Mouse (Mus musculus) ES-Bruce4 (cell line): ENCODE results near the gene Uhrf2.

Experiments
- CTCF ChIP-seq: IDR thresholded peaks from one replicate; pipeline ENCODE4 v1.8.1; 2011; ENCODE audit warnings: low read depth, low read length
- EP300 ChIP-seq: IDR thresholded peaks from 2 replicates; pipeline ENCODE4 v1.6.1; 2011; ENCODE audit warnings: low read depth, low read length; ENCODE audit not compliant: insufficient read depth
- POLR2A ChIP-seq: IDR thresholded peaks from one replicate; pipeline ENCODE4 v1.8.1; 2011; ENCODE audit warnings: low read length; ENCODE audit not compliant: insufficient read depth

DNA sequence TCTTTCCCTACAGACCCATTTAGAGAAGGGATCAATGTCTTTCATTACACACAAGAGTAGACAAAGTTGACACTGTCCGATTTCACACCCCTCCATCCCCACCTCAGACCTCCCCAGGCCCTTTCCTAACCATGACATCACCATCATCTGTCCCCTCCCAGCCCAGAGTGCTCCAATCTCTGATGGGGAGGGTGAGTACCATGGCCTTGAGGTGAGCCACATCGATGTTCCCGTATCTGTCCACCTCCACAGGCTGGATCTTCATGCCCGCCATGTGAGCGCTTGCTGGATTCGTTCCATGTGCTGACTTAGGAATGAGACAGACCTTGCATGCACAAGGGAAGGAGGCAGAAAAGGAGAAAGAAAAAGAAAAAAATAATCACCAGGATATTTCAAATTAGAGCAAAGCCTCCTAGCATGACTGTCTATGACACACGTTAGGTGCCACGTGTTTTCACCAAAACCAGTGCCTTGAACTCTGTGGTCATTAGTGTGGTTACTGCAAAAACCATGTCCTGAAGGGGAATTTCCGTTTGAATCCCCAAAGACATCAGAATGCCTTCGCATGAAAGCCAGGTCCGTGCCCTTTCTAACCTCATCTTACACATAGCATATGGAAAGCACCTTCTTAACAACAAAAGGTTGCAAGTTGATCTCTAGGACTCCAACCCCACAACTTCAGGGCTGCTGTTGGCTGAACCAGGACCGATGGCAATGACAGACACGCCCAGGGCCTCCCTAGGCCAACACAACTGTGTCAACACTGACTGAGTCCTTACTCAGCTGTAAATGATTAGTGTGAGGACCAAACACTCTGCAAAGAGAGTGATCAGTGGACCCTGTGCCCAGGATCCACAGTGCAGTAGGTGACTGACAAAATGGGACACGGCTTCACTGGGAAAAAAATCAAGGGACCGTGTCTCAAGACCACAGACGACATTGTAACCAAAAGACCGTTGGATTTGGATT lies 88.3 kb downstream of the Uhrf2 start:
- TF ChIP-seq POLR2A (no peak), CTCF (no peak), EP300 (no peak)
